Mouse (Mus musculus) bone marrow, adult 2 months (tissue): ENCODE data around the gene Mtr.

Experiments used
- CTCF ChIP-seq: fragments of 200-500 bp; IDR thresholded peaks from 2 replicates; pipeline ENCODE4 v1.5.1; 2011; ENCODE audit warnings: low read length, control low read depth; ENCODE audit not compliant: control insufficient read depth, insufficient read depth
- POLR2A ChIP-seq: fragments of 200-500 bp; IDR thresholded peaks from 2 replicates; pipeline ENCODE4 v1.6.1; 2011; ENCODE audit warnings: low read depth, mild to moderate bottlenecking, control low read depth, low read length, borderline replicate concordance; ENCODE audit not compliant: control insufficient read depth

- TF ChIP-seq CTCF (no peak), POLR2A (no peak)
These were observed 59.4 kb downstream of the Mtr start for GRCm38 (mm10) chr13:12198486-12198885.
